Mouse (Mus musculus): Measurements from ENCODE around the gene Glb1. TPM values are rescaled to one million over a fixed set of nuclear protein-coding genes. Genes with fewer than 3 reads are reported as not detected.

The Glb1 gene
- total RNA-seq (2023): 18.1 TPM

GRCm38 (mm10) chr9:114400949-114401684 is at the start of gene Glb1, which contains the start of gene Tmppe:
Gene Glb1 (plus strand): TSS chr9:114401076.
Gene Tmppe (plus strand): TSS chr9:114401105.

GRCm38 (mm10) chr9:114389905-114390748 is 10.7 kb upstream of the Glb1 start, which contains the start of gene Crtap:
Gene Crtap (minus strand): TSS chr9:114390675.

GRCm38 (mm10) chr9:114504816-114505215 is 103.9 kb downstream of the Glb1 start, which contains the start of gene Ccr4:
Gene Ccr4 (minus strand): TSS chr9:114504916.

GRCm38 (mm10) chr9:114515364-114515763 is 114.5 kb downstream of the Glb1 start, which contains the start of gene C130032M10Rik:
Gene C130032M10Rik (plus strand): TSS chr9:114515697.

Other genes with a start within 250 kb of the Glb1 start
- not detected for gene Bcl2a1c, start 70.9 kb upstream of the Glb1 start, total RNA-seq (2023)
- gene Crtap, start 10.4 kb upstream of the Glb1 start, total RNA-seq (2023): 5.0 TPM
- 10.6 TPM for gene Tmppe, start within 50 bp of the Glb1 start, total RNA-seq (2023)
- gene Ccr4, start 103.8 kb downstream of the Glb1 start, total RNA-seq (2023): 0.62 TPM
- gene C130032M10Rik, start 114.6 kb downstream of the Glb1 start, total RNA-seq (2023): not detected
- not detected for gene Trim71, start 163.3 kb downstream of the Glb1 start, total RNA-seq (2023)
- gene Cnot10, start 239.1 kb downstream of the Glb1 start, total RNA-seq (2023): 73.2 TPM